Mouse (Mus musculus): Measurements from ENCODE around the gene Txnl4b. TPM values are rescaled to one million over a fixed set of nuclear protein-coding genes. Genes with fewer than 3 reads are reported as not detected.

Txnl4b gene
- total and polyA plus RNA-seq, 3 experiments = 13.4 to 17.8 (median 13.6) TPM

DNA sequence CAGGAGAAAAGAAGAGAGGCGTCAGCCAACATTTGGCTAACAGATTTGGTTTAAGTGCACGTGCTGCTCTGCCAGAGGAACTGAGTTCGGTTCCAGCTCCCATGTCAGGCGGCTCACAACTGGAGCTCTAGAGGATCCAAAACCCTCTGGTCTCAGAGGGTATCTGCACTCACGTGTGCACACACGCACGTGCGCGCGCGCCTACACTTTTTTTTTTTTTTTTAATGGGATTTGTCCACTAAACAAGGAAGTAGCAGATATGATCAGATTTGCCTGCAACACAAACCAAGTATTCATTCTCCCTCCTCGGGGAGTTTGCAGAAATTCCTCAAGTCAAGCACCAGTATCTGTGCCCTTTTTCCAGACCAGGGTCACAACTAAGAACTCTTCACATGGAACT, 42.0 kb downstream of the Txnl4b start:
- TF ChIP-seq POLR2A (IDR thresholded peaks at IDR 0.05; ENCODE audit: low read depth, low read length) (no peak), ZC3H11A (IDR thresholded peaks at IDR 0.05; ENCODE audit: low read depth, low read length) (no peak), MXI1 (IDR thresholded peaks at IDR 0.05; ENCODE audit: low read depth, low read length) (0 out of 2 replicates have a peak, but pooled peaks have one; percentile 2), ELF1 (IDR thresholded peaks at IDR 0.05; ENCODE audit: low read depth, low read length) (0 out of 2 replicates have a peak, but pooled peaks have one; percentile 21), CHD1 (IDR thresholded peaks at IDR 0.05; ENCODE audit: low read depth, low read length) (no peak), SMC3 (IDR thresholded peaks at IDR 0.05; ENCODE audit: low read depth, low read length) (no peak), SIN3A (IDR thresholded peaks at IDR 0.05; ENCODE audit: low read length) (no peak), KAT2A (IDR thresholded peaks at IDR 0.05; ENCODE audit: insufficient replicate concordance, low read length) (no peak), MAX (IDR thresholded peaks at IDR 0.05; ENCODE audit: low read length) (peak; percentile 84), GABPA (IDR thresholded peaks at IDR 0.05; ENCODE audit: insufficient replicate concordance, low read depth, low read length) (no peak), MYC (IDR thresholded peaks at IDR 0.05; ENCODE audit: low read depth, low read length) (peak; percentile 87), TCF12 (IDR thresholded peaks at IDR 0.05; ENCODE audit: low read depth, low read length) (no peak), JUND (conservative IDR thresholded peaks at IDR 0.05; ENCODE audit: low read depth, low read length) (no peak), ETS1 (conservative IDR thresholded peaks at IDR 0.05; ENCODE audit: low read depth, low read length) (no peak), TBP (conservative IDR thresholded peaks at IDR 0.05; ENCODE audit: low read depth, low read length) (no peak), MEF2A (IDR thresholded peaks at IDR 0.05; ENCODE audit: borderline replicate concordance, low read depth, low read length) (no peak), BHLHE40 (IDR thresholded peaks at IDR 0.05; ENCODE audit: low read depth, low read length) (peak; percentile 97)
- no peaks in the 10 kb centered on the region for H3K27me3 ChIP-seq (replicated peaks)
- H3K27ac ChIP-seq (ENCODE audit: insufficient read depth, low read depth) = no peak overlapping the region
- H3K9me3 ChIP-seq (replicated peaks; ENCODE audit: low read length) = no peaks in the 10 kb centered on the region
- peak overlapping the region; percentile 66 to 79 (median 75) for H3K4me3 ChIP-seq (replicated peaks in 1 of 3; ENCODE audit: low read depth in 2 of 3, low read length in 2 of 3, poor library complexity in 1 of 3)
- in situ Hi-C loops (cut with MboI; ENCODE audit: low pct_ligation_motif_present, low pct_unique_long_range_greater_than_20kb, low sequenced_read_pairs) (no loop called here), dilution Hi-C loops (cut with MboI; ENCODE audit: extremely low pct_ligation_motif_present, extremely low pct_unique_long_range_greater_than_20kb, low sequenced_read_pairs) (no loop called here)
- peak; percentile 38 for DNase-seq (ENCODE audit: extremely low read depth)
- H3K79me2 ChIP-seq (replicated peaks; ENCODE audit: control insufficient read depth, extremely low read depth, insufficient read depth, poor library complexity, severe bottlenecking) = no peaks in the 10 kb centered on the region
- H3K4me2 ChIP-seq (ENCODE audit: insufficient read depth, low read depth, poor library complexity, severe bottlenecking) = peak overlapping the region; percentile 76
- peaks cover 24 to 42% of the 10 kb centered on the region in 2 experiments for H3K36me3 ChIP-seq (replicated peaks in 1 of 2; ENCODE audit: control insufficient read depth in 1 of 2, insufficient read depth in 1 of 2, low read length in 1 of 2)
- peaks cover 5 to 27% of the 10 kb centered on the region in 2 experiments; a peak in 3 of 4 replicates for H3K4me1 ChIP-seq (ENCODE audit: control insufficient read depth in 1 of 2, insufficient read depth in 2 of 2)
- H3K9ac ChIP-seq (ENCODE audit: insufficient read depth, low read depth) = peak overlapping the region; percentile 67

- Histone ChIP-seq H3K9me3 (replicated peaks; ENCODE audit: low read length) (no peaks in the 10 kb centered on the region), H3K9ac (ENCODE audit: insufficient read depth, low read depth) (peak within 1 kb of the TSS; percentile 93), H3K27ac (ENCODE audit: insufficient read depth, low read depth) (peak within 1 kb of the TSS; percentile 91), H3K4me3 (replicated peaks in 1 of 3; ENCODE audit: low read depth in 2 of 3, low read length in 2 of 3, poor library complexity in 1 of 3) (peak within 1 kb of the TSS; percentile 66 to 79 (median 75)), H3K79me2 (replicated peaks; ENCODE audit: control insufficient read depth, extremely low read depth, insufficient read depth, poor library complexity, severe bottlenecking) (no peaks in the 10 kb centered on the region), H3K27me3 (replicated peaks) (no peaks in the 10 kb centered on the region), H3K4me2 (ENCODE audit: insufficient read depth, low read depth, poor library complexity, severe bottlenecking) (peak within 1 kb of the TSS; percentile 76), H3K36me3 (replicated peaks in 1 of 2; ENCODE audit: control insufficient read depth in 1 of 2, insufficient read depth in 1 of 2, low read length in 1 of 2) (peaks cover 16 to 33% of the 10 kb centered on the region in 2 experiments), H3K4me1 (ENCODE audit: control insufficient read depth in 1 of 2, insufficient read depth in 2 of 2) (peaks cover 5 to 33% of the 10 kb centered on the region in 2 experiments; a peak in 3 of 4 replicates)
- DNase-seq (ENCODE audit: extremely low read depth) = peak; percentile 96
- dilution Hi-C loops (cut with MboI; ENCODE audit: extremely low pct_ligation_motif_present, extremely low pct_unique_long_range_greater_than_20kb, low sequenced_read_pairs) (no loop called here), in situ Hi-C loops (cut with MboI; ENCODE audit: low pct_ligation_motif_present, low pct_unique_long_range_greater_than_20kb, low sequenced_read_pairs) (no loop called here)
- peak; percentile 91 for TF ChIP-seq ELF1 (IDR thresholded peaks at IDR 0.05; ENCODE audit: low read depth, low read length)
- TF ChIP-seq ZMIZ1 (IDR thresholded peaks at IDR 0.05; ENCODE audit: low read depth, low read length) = peak; percentile 73
- TF ChIP-seq ZC3H11A (IDR thresholded peaks at IDR 0.05; ENCODE audit: low read depth, low read length) = no peak
- TF ChIP-seq MAFK (IDR thresholded peaks at IDR 0.05; ENCODE audit: insufficient replicate concordance, low read length) = no peak
- TF ChIP-seq CHD2 (IDR thresholded peaks at IDR 0.05; ENCODE audit: low read length) = peak; percentile 49; the same call in 1 of the 2 replicates
- no peak for TF ChIP-seq JUN (IDR thresholded peaks at IDR 0.05; ENCODE audit: insufficient read depth, low read depth, low read length)
- TF ChIP-seq ZKSCAN1 (IDR thresholded peaks at IDR 0.05; ENCODE audit: borderline replicate concordance, low read depth, low read length) = no peak
- TF ChIP-seq MAZ (IDR thresholded peaks at IDR 0.05; ENCODE audit: low read depth, low read length) = peak; percentile 60; the same call in 1 of the 2 replicates
- TF ChIP-seq TBP (conservative IDR thresholded peaks at IDR 0.05; ENCODE audit: low read depth, low read length) = peak; percentile 89
- peak; percentile 82; the same call in 1 of the 2 replicates for TF ChIP-seq KAT2A (IDR thresholded peaks at IDR 0.05; ENCODE audit: insufficient replicate concordance, low read length)
- TF ChIP-seq POLR2A (IDR thresholded peaks at IDR 0.05; ENCODE audit: low read depth, low read length) = peak; percentile 93
- TF ChIP-seq ZNF384 (IDR thresholded peaks at IDR 0.05; ENCODE audit: low read depth, low read length) = peak; percentile 62
- TF ChIP-seq GABPA (IDR thresholded peaks at IDR 0.05; ENCODE audit: insufficient replicate concordance, low read depth, low read length) = no peak; the same call in 1 of the 2 replicates
- peak; percentile 51; the same call in 1 of the 2 replicates for TF ChIP-seq NELFE (IDR thresholded peaks at IDR 0.05; ENCODE audit: low read depth, low read length)
- peak; percentile 78 for TF ChIP-seq SIN3A (IDR thresholded peaks at IDR 0.05; ENCODE audit: low read length)
- 0 out of 2 replicates have a peak, but pooled peaks have one; percentile 84 for TF ChIP-seq CHD1 (IDR thresholded peaks at IDR 0.05; ENCODE audit: low read depth, low read length)
- TF ChIP-seq E2F4 (IDR thresholded peaks at IDR 0.05; ENCODE audit: insufficient replicate concordance, low read depth, low read length) = peak; percentile 76; the same call in 1 of the 2 replicates
- TF ChIP-seq JUND (conservative IDR thresholded peaks at IDR 0.05; ENCODE audit: low read depth, low read length) = no peak
- TF ChIP-seq NRF1 (IDR thresholded peaks at IDR 0.05; ENCODE audit: low read depth, low read length) = peak; percentile 90
- TF ChIP-seq MEF2A (IDR thresholded peaks at IDR 0.05; ENCODE audit: borderline replicate concordance, low read depth, low read length) = peak; percentile 61
These were observed 42.8 kb downstream of the Txnl4b start, which contains the start of gene Dhodh for GRCm38 (mm10) chr8:109608271-109609152. Gene Dhodh (minus strand): TSS chr8:109608673.

Measured in CH12.LX (cell line).